Mouse (Mus musculus) embryonic facial prominence, embryonic 15.5 days (tissue): ENCODE data around the gene Meis2. TPM values are rescaled to one million over a fixed set of nuclear protein-coding genes. Genes with fewer than 3 reads are reported as not detected.

Experiments used
- ATAC-seq: fragments of 200-750 bp; cut with Nextera tagmentation; 2 replicates; pipeline ENCODE4 v1.8.0; 2017; ENCODE audit warnings: low read depth, moderate TSS enrichment; ENCODE audit not compliant: insufficient number of reproducible peaks, low FRiP score, low TSS enrichment
- H3K27ac ChIP-seq: fragments of 300-500 bp; sonication (generic); replicated peaks from 2 replicates; pipeline ENCODE4 v1.5.1; 2015; ENCODE audit warnings: mild to moderate bottlenecking, inconsistent platforms
- H3K27me3 ChIP-seq: fragments of 300-500 bp; sonication (generic); 2 replicates; pipeline ENCODE4 v1.6.1; 2015; ENCODE audit warnings: inconsistent platforms
- H3K36me3 ChIP-seq: fragments of 300-500 bp; sonication (generic); 2 replicates; pipeline ENCODE4 v1.6.1; 2015; ENCODE audit warnings: mild to moderate bottlenecking, inconsistent platforms
- H3K4me1 ChIP-seq: fragments of 300-500 bp; sonication (generic); 2 replicates; pipeline ENCODE4 v1.6.1; 2015; ENCODE audit warnings: inconsistent platforms
- H3K4me2 ChIP-seq: fragments of 300-500 bp; sonication (generic); replicated peaks from 2 replicates; pipeline ENCODE4 v1.6.1; 2015; ENCODE audit warnings: mild to moderate bottlenecking, inconsistent platforms
- H3K4me3 ChIP-seq: fragments of 300-500 bp; sonication (generic); replicated peaks from 2 replicates; pipeline ENCODE4 v1.5.1; 2015; ENCODE audit warnings: mild to moderate bottlenecking, inconsistent platforms
- H3K9ac ChIP-seq: fragments of 300-500 bp; sonication (generic); 2 replicates; pipeline ENCODE4 v1.6.1; 2015; ENCODE audit warnings: inconsistent platforms
- H3K9me3 ChIP-seq: fragments of 300-500 bp; sonication (generic); replicated peaks from 2 replicates; pipeline ENCODE4 v1.6.1; 2016; ENCODE audit warnings: inconsistent platforms
- WGBS: fragments of 180-500 bp; shearing (Covaris S2); methylation state at CpG from one replicate; pipeline ENCODE4 v1.1.7; 2015; 5-methylcytosine and 5-hydroxymethylcytosine counted together
- polyA plus RNA-seq: library from polyadenylated mRNA; unstranded; fragments of >200 nt; fragmentation: Nextera tagmentation; extraction: Ambion mirVana; gene quantifications from 2 replicates; pipeline ENCODE4 v1.2.1, GENCODE M21; 2015

Gene Meis2
- polyA plus RNA-seq, 1 experiment from 2014 or later: 33.4 TPM

DNA sequence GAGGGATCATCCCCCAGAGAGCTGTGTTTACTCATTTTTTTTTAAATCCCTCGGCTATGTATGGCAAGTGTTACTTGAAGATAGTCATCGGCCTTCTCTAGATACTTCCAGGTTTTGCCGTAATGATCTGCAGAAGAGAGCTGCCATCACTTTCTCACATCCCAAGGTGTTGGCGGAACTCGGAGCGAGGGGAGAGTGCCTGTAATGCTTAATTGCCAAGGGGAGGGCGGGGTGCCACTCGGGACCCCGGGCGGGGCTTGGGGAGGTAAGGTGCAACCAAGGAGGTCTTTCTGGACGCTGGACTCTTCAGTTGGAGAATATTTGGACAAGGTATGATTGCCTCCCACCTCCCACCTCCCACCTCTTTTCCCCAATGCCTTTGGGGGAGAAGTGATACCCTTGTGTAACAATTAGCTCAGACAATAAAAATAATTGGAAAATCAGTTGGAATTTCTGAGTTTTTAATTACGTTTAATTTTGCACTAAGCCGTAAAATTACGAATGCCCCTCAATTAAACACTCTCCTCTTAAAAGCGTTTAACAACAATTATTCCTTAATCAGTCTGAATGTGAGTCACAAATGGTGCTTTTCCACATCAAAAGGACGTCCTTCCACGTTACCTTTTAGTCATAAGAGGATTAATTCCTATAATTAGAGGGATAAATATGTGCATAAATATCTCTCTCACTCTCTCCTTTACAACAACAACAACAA, 9.2 kb upstream of the Meis2 start:
- Histone ChIP-seq H3K4me1 (peaks cover 13% of the 10 kb centered on the region; the same call in 1 of the 2 replicates), H3K27me3 (peaks cover 36% of the 10 kb centered on the region), H3K36me3 (no peaks in the 10 kb centered on the region), H3K4me3 (peak overlapping the region; percentile 47), H3K9ac (no peak overlapping the region), H3K9me3 (no peaks in the 10 kb centered on the region), H3K27ac (no peak overlapping the region), H3K4me2 (peak overlapping the region; percentile 59)
- no peak for ATAC-seq
- WGBS: 19% methylated on average over 17 of the region's 17 CpGs

GRCm38 (mm10) chr2:116074061-116074460, 8.4 kb upstream of the Meis2 start:
- Histone ChIP-seq H3K4me3 (no peak overlapping the region), H3K4me2 (no peak overlapping the region), H3K9ac (no peak overlapping the region), H3K4me1 (peaks cover 13% of the 10 kb centered on the region; the same call in 1 of the 2 replicates), H3K9me3 (no peaks in the 10 kb centered on the region), H3K27me3 (peaks cover 42% of the 10 kb centered on the region), H3K27ac (no peak overlapping the region), H3K36me3 (no peaks in the 10 kb centered on the region)
- no peak for ATAC-seq
- 38% methylated on average over 3 of the region's 3 CpGs for WGBS

GRCm38 (mm10) chr2:116073311-116073904, 7.8 kb upstream of the Meis2 start:
- H3K9me3 ChIP-seq: no peaks in the 10 kb centered on the region
- 41% methylated on average over 9 of the region's 9 CpGs for WGBS
- H3K36me3 ChIP-seq: no peaks in the 10 kb centered on the region
- H3K4me1 ChIP-seq: peaks cover 13% of the 10 kb centered on the region; the same call in 1 of the 2 replicates
- H3K27me3 ChIP-seq: peaks cover 42% of the 10 kb centered on the region
- no peak overlapping the region for H3K4me3 ChIP-seq
- H3K9ac ChIP-seq: no peak overlapping the region
- no peak overlapping the region for H3K4me2 ChIP-seq
- no peak for ATAC-seq
- H3K27ac ChIP-seq: no peak overlapping the region

DNA sequence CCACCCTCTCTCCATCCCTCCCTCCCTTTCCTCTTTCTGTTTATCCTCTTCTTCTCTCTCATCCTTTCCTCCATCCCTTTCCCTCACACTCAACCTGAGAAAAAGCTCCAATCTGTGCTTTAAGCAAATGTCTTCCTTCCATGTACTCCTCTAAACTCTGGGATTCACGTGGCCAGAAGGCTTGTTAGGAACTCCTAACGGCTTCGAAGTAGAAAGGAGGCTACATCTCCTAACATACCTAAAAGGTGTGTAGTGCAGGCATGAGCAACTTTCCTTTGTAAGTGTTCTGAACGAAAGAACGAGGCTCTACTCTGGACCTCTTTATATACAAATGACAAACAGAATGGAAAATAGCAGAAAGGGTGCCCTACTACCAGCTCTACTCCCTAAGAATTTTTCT, 7.1 kb upstream of the Meis2 start:
- Histone ChIP-seq H3K27ac (no peak overlapping the region), H3K9me3 (no peaks in the 10 kb centered on the region), H3K27me3 (peaks cover 42% of the 10 kb centered on the region), H3K9ac (no peak overlapping the region), H3K36me3 (no peaks in the 10 kb centered on the region), H3K4me1 (peaks cover 16% of the 10 kb centered on the region; the same call in 1 of the 2 replicates), H3K4me2 (peak overlapping the region; percentile 57), H3K4me3 (peak overlapping the region; percentile 63; the same call in 1 of the 2 replicates)
- 24% methylated on average over 5 of the region's 5 CpGs for WGBS
- ATAC-seq: no peak

DNA sequence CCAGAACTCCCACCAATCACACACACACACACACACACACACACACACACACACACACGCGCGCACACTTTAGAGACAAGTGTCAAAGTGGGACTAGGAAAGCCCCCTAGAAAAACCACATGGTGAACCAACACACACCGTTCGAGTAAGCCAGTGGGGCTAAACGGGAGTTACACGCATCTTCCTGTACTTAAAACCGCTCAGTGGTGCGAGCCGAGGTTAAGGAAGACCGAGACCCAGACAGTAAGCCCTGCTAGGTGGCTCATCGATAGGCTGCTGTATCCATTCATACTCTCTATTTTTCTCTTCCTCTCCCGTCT, 6.6 kb upstream of the Meis2 start:
- peaks cover 42% of the 10 kb centered on the region for H3K27me3 ChIP-seq

GRCm38 (mm10) chr2:116071571-116072320, 6.1 kb upstream of the Meis2 start:
- ATAC-seq: no peak
- peaks cover 20% of the 10 kb centered on the region; the same call in 1 of the 2 replicates for H3K4me1 ChIP-seq
- under 1% methylated on average over 25 of the region's 25 CpGs for WGBS
- H3K36me3 ChIP-seq: no peaks in the 10 kb centered on the region
- H3K9me3 ChIP-seq: no peaks in the 10 kb centered on the region
- peaks cover 42% of the 10 kb centered on the region for H3K27me3 ChIP-seq
- no peak overlapping the region for H3K27ac ChIP-seq
- peak overlapping the region; percentile 57 for H3K4me2 ChIP-seq
- no peak overlapping the region for H3K9ac ChIP-seq
- H3K4me3 ChIP-seq: peak overlapping the region; percentile 63

More for the DNA sequence above, 6.6 kb upstream of the Meis2 start:
- Histone ChIP-seq H3K36me3 (no peaks in the 10 kb centered on the region), H3K27ac (no peak overlapping the region), H3K9me3 (no peaks in the 10 kb centered on the region), H3K4me1 (peaks cover 17% of the 10 kb centered on the region; the same call in 1 of the 2 replicates), H3K4me2 (peak overlapping the region; percentile 57), H3K9ac (no peak overlapping the region), H3K4me3 (peak overlapping the region; percentile 63)
- WGBS: 7% methylated on average over 13 of the region's 13 CpGs
- no peak for ATAC-seq

GRCm38 (mm10) chr2:116070614-116071425, 5.2 kb upstream of the Meis2 start:
- peaks cover 20% of the 10 kb centered on the region; the same call in 1 of the 2 replicates for H3K4me1 ChIP-seq
- H3K27me3 ChIP-seq: peaks cover 42% of the 10 kb centered on the region
- no peaks in the 10 kb centered on the region for H3K36me3 ChIP-seq
- no peak overlapping the region for H3K9ac ChIP-seq
- peak overlapping the region; percentile 57 for H3K4me2 ChIP-seq
- WGBS: 28% methylated on average over 10 of the region's 10 CpGs
- H3K9me3 ChIP-seq: no peaks in the 10 kb centered on the region
- H3K4me3 ChIP-seq: peak overlapping the region; percentile 63
- ATAC-seq: no peak
- no peak overlapping the region for H3K27ac ChIP-seq

DNA sequence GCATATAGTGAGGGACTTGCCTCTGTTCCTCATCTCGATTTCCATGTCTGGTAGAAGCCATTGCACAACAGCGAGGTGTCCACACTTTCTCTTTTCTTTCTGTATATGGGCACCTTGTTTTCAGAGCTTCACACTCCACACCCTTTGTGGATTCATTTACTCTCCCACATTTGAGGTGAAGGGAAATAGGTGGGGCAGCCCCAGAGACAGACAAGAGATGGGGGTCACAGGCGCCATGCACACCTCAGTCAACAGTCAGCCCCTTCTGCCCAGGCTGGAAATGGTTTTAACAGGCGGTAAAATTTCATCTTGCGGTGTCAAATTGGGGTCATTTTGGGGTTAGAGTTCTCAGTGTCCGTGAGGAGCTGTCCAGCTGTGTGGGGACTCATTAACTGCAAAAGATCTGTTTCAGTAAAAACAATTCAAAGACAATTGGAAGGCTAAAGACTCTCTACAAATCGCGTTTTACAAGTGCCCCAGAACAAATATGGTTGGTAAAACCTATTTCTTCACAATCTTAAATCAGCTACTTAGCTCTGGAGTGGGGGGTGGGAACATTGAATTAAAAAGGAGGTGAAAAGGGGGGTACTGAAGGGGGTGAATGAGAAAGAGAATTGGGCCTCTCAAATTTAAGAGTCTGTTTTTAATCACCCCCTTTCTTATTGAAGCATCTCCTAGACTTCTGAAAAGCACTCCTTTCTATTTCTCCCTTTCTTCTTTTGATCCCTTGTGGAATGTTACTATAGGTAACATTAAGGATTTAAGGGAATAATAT, 4.0 kb upstream of the Meis2 start:
- Histone ChIP-seq H3K9ac (no peak overlapping the region), H3K36me3 (no peaks in the 10 kb centered on the region), H3K4me1 (peaks cover 13% of the 10 kb centered on the region; the same call in 1 of the 2 replicates), H3K4me3 (peak overlapping the region; percentile 63), H3K4me2 (peak overlapping the region; percentile 72), H3K9me3 (no peaks in the 10 kb centered on the region), H3K27me3 (peaks cover 32% of the 10 kb centered on the region), H3K27ac (0 out of 2 replicates have a peak overlapping the region, but pooled peaks have one; percentile 22)
- WGBS: 35% methylated on average over 8 of the region's 8 CpGs
- ATAC-seq: no peak

GRCm38 (mm10) chr2:116068901-116069300, 3.3 kb upstream of the Meis2 start:
- peak overlapping the region; percentile 63 for H3K4me3 ChIP-seq
- H3K9me3 ChIP-seq: no peaks in the 10 kb centered on the region
- peaks cover 26% of the 10 kb centered on the region for H3K27me3 ChIP-seq
- no peaks in the 10 kb centered on the region for H3K36me3 ChIP-seq
- H3K27ac ChIP-seq: no peak overlapping the region
- no peak for ATAC-seq
- H3K4me1 ChIP-seq: peaks cover 12% of the 10 kb centered on the region; the same call in 1 of the 2 replicates
- H3K9ac ChIP-seq: no peak overlapping the region
- peak overlapping the region; percentile 72 for H3K4me2 ChIP-seq
- WGBS: 31% methylated on average over 7 of the region's 7 CpGs

GRCm38 (mm10) chr2:116068461-116068860, 2.8 kb upstream of the Meis2 start:
- Histone ChIP-seq H3K4me1 (peaks cover 12% of the 10 kb centered on the region; the same call in 1 of the 2 replicates), H3K9ac (no peak overlapping the region), H3K4me2 (peak overlapping the region; percentile 72), H3K9me3 (no peaks in the 10 kb centered on the region), H3K36me3 (no peaks in the 10 kb centered on the region), H3K27me3 (peaks cover 22% of the 10 kb centered on the region), H3K27ac (0 out of 2 replicates have a peak overlapping the region, but pooled peaks have one; percentile 17), H3K4me3 (peak overlapping the region; percentile 63)
- ATAC-seq: no peak
- WGBS: 21% methylated on average over 11 of the region's 11 CpGs
